Mouse (Mus musculus) thymus, postnatal 36 days (tissue): Measurements from ENCODE around the gene Pcyox1.
"Not testable (repeated sequence)": the region's sequence is repeated elsewhere in the genome, so short reads cannot be mapped to it uniquely, and the experiment has no call there.

Experiments used
- DNase-seq, 2 experiments: peaks; one replicate each; pipeline ENCODE4 v3.0.0; 2022; ENCODE audit warnings: mixed read lengths in 2 of 2

Gene Pcyox1

DNA sequence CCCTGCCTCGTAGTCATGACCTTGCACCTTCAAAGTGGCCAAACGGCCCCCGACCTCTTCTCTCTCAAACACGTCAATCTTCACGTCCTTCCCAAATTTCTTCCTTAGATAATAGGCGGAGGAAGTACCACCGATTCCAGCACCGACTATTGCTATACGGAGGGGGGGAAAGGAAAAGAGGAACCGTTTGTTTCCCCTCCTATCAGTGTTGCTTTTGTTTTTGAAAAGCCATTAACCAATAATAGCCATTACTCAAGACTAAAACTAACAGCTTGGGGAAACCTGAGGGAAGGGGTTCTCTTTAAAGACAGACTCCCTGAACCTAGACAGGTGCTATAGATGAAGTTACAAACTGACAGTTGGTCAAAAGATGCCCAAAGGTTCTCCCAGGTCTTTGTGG lies 985 bp downstream of the Pcyox1 start:
- DNase-seq: no peak

DNA sequence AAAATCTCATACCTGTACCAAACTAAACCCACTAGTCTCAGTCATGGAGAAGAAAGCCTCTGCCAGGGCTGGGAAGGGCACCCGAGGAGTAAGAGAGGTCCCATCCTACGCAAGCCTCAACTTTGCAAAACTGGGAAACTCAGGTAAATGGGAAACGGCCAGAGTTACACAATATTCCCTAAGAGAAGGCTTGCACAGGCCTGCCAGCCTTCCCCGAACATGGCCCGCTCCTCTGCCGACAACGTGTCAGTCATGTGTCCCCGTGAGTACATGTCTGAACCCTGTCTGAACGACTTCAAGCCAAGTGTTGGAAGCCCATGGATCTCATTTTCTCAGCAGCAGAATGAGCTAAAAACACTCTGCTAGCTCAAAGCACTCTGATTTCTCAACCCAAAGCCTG lies 1.9 kb downstream of the Pcyox1 start:
- DNase-seq: no peak

DNA sequence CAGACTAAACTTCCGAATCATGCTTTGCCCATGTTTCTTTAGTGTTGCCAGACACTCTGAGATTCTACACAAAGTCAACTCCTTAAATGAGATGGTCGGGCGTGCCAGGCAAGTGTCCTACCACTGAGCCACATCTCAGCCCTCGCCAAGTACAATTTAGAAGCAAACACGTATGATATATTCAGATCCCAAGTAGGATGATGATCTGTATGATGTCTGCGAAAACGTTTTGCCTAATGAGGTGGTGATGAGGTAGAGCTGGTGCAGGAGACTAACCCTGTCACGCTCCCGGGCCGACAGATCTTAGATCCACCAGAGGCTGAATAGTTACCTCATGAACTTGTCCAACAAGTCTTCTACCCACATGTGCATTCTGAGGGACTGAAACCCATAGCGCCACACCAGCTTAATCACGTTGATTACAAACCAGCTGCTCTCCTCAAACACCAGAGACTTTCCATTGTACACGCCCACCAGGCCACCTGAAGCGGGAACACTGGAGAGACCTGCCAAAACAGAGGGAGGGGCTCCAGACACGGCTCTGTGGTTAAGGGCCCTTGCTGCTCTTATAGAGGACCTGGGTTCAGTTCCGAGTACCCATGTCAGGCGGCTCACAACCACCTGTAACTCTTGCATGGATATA lies 2.8 kb downstream of the Pcyox1 start:
- no peak for DNase-seq

DNA sequence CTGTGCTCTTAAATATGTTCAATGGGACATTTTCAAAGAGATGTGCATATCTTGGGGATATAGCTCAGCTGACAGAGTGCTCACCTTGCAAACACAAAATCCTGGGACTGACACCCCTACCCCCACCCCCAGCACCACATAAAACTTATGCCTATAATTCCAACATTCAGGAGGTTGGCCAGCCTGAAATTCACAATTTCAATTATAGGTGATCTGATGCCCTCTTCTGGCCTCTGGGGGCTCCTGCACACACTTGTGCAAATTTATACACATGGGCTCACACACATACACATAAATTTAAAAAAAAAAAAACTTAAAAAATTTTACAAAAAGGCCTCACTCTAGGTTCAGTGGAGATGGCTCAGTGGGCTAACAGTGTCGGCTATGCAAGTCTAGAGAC lies 3.8 kb downstream of the Pcyox1 start:
- no peak for DNase-seq

DNA sequence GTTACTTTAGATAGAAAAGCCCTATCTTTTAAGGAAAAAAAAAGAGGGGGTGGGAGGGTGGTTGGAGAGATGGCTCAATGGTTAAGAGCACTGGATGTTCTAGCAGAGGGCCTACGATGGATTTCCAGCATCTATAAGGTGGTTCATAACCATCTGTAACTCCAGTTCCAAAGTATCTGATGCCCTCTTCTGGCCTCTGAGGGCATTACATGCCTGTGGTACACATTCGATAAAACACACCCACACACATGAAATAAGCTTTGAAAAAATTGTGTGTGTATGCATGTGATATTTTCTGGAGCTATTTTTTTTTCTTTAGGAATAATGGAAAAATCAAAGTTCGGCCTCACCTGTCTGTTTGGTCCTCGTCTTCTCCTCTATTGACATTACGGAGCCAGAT lies 5.6 kb downstream of the Pcyox1 start:
- no peak for DNase-seq

DNA sequence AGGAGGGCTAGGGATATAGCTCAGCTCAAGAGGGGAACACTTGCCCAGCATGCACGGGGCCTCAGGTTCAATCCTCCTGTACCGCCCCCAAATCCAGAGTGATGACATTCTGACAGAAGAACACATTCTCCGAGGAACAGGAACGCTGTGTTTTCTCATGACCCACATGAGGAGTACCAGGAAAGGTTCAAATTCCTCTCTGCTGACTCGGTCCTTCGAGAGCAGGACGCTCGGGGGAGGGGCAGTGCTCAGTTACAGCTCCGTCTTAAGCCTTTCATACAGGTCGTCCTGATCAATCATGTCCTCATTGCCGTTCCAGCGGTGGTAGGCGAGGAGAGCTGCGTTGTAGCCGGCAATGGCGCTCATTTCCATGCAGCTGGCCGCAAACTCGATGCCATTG lies 8.5 kb downstream of the Pcyox1 start:
- DNase-seq: no peak

DNA sequence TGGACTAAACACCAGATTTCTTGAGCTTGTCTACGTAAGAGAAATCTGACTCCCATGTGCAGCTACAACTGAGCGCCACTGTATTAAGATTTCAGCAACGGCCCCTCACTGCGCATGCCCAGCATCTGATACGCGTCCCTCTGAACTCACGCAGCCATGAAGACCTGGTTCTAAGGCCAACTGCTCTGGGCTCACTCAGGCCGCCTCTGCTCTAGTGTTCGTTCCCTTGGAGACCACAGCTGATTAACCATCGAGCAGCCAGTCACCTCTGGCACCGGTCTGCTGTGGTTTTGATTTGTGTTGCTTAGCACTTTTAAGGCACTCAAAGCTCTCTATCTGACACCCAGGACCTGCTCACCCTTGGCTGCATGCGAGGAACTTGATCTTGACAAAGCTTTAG lies 9.6 kb downstream of the Pcyox1 start:
- no peak for DNase-seq

DNA sequence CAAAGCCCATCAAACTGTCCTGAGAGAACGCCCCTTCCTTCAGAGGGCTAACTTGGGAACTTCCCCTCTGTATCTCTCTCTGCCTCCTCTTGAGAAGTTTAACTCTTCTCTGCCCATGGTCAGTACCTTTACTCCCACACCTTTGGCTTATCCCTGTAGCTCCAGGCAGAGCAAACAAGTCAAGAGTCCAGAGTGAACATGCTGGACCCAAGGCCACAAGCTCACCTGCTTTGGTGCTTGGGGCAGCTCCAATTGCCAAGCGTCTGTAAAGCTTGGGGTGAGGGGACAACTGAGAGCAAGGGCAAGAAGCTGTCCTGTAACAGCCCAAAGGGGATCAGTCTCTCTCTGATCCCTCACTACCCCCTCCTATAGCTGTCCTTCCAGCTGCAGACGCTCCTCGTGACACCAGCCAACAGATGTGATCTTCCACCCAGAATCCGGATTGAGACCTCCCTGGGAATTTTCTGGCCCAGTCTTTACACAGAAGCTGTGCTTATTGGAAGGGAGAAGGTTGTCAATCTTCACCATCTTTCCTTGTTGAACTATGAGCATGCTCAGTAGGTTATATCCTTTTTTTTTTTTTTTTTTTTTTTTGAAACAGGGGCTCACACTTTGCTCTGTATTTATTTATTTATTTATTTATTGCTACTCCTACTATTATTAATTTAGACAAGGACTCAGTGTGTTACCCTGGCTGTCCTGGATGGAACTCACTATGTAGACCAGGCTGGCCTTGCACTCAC lies 11.4 kb downstream of the Pcyox1 start:
- no peak for DNase-seq

DNA sequence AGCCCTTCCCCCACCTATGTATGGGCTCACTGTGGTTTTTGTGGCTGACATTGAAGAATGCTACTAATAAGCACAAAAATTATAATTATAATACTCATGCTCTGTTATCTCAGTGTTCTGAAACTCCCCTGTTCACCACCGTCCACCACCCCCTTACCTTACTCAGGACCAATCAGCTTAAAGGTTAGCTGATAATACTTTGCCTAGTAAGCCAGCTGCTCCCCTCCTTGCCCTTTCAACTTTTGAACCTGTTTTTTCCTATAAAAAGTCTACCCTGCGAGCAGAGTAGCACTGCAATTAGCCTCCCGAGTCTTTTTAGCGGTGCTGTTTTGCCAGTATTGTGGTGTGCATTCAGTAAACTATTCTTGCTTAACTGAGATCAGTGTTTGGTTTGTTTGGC lies 12.3 kb downstream of the Pcyox1 start:
- DNase-seq: no peak

DNA sequence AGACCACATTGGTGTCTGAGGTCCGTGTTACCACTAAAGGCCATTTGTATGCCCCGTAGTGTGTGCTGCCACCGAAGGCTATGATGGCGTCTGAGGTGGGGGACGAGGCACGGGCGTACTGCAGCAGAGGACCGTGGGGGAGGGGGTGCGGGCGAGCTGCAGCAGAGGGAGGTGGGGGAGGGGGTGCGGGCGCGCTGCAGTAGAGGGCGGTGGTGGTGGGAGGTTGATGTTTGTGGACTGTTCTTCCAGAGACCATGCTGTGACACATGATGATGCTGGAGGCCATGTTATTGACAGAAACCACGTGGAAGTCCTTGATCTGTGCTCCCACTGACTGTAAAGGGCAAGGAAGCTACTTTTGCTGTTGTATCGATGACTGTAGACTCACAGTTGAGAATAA lies 13.6 kb downstream of the Pcyox1 start:
- DNase-seq: no peak

DNA sequence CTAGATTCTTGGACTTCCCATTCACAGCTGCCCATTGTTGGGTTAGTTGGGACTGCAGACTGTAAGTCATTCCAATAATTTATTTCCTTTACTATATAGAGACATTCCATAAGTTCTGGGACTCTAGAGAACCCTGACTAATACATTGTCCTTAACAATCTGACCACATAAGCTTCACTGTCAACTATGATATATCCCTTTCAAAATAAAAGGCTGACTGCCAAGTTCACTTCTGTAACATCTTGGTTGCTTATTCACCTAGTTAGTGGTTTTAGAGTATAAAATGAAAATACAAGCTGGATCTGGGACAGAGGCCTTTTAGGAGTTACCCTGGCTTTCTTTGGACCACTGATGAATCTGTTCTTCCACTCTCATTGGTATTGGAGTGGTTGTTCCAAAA lies 14.4 kb downstream of the Pcyox1 start:
- no peak for DNase-seq

DNA sequence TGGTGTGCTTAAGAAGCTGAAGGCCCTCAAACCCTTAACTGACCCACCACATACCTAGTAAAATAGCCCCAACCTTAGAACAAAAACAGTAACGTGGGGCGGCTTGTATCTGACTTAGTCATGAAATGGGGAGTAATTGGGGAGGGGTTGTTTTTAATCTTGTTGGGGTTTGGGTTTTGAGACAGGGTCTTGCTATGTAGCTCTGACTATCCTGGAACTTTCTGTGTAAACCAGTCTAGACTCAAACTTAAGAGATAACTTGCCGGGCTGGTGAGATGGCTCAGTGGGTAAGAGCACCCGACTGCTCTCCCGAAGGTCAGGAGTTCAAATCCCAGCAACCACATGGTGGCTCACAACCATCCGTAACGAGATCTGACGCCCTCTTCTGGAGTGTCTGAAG lies 16.8 kb downstream of the Pcyox1 start:
- DNase-seq: not testable (repeated sequence)

DNA sequence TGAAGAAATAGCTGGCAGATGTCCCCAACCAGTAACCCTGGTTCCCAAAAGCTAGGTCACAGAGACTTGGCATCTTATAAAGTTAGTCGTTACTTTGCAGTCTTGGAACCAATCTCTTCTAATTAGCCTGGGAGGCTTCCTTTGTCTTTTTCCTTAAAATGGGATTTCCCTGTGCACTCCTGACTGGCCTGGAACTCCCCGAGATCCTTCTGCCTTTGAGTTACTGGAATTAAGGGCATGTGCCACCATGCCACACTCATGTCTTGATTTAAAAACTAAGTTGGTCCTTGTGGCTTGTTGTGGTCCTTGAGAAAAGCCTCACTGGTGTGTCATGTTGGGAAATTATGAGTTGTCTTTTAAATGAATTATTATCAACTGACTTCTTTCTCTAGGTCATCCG lies 18.6 kb downstream of the Pcyox1 start:
- DNase-seq: no peak

DNA sequence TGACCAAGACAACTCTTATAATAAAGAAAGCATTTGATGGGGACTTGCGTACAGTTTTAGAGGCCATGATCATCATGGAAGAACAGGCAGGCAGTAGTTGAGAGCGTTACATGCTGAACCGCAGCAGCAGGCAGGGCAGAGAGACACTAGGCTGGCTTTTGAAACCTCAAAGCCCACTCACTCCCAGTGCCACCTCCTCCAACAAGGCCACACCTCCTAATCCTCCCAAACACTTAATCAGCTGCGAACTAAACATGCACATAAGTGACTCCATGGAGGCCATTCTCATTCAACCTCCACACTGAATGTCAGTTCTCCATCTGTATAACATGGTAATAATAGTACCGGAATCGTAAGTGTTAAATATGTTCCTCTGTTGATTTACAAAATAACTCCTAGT lies 23.4 kb downstream of the Pcyox1 start:
- no peak for DNase-seq

DNA sequence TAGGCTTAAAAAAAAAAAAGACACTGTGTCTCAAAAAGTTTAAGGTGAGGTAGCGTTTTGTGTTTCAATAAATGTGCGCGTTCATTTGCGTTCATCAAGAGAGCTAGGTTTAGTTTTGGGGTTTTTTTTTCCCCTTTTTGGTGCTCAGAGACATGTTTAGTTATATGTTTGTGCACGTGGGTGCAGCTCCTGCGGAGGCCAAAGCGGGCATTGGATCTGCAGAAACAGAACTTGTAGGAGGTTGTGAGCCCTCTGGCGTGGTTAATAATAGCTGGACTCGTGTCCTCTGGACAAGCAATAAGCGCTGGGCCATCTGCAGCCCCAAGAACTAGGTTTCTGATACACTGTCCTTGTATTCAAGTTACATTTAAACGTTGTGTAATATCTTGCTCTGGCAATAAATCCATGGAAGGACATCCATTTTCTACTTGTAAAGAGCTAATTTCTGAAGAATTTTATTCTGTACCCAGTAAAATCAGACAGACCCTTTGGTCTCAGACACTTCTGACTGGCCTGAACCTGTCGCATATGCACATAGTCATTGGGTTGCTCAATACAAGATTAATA lies 24.9 kb downstream of the Pcyox1 start:
- DNase-seq: no peak

DNA sequence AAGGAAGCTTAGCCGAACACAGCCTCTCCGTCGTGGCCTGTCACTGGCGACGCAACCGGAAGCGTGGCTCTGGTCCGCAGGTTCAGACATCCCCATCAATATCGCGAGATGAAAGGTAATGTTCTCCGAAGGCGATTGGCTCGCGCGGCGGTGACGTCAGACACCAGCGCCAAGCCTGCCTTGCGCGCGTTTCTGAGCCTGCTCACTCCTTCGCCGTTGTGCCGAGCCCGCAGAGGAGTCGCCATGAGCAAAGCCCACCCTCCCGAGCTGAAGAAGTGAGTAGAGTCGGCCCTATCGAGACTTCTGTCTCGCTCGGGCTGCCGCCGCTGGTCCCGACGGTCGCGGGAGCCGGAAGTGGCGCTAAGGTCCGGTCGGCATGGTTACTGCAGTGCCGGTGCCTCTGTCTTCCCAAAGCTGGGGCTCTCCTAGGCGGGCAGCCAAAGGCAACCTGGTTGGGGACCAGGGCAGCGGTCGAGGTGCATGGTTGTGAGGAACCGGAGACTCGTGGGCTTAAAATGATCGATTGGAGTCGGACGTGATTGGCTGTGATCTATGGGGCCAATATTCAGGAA lies 25.5 kb downstream of the Pcyox1 start:
- peak; percentile 92 to 94 for DNase-seq

DNA sequence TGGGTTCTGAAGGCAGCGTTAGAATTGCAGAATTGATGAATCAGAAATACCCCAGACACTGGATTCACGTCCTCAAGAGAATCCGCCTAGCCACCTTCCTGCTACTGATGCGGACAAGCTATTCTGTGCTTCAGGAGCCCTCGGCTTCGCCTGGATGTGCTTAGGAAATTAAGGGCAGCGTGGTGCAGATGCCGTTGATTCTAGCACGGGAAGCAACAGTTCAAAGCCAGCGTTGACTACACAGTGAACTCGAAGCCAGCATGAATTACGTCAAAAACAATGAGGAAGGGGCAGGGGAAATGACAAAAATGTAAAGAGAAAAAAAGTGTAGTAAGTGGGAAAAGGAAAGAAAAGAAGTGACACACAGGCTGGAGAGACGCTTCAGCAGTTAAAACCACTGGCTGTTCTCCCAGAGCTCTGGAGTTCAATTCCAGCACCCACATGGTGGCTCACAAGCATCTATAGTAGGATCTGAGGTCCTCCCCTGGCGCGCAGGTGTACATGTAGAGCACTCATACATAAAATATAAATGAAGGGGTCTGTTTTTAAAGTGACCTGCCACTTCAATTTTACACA lies 26.1 kb downstream of the Pcyox1 start, which contains the start of gene Snrpg:
TSS of gene Snrpg (plus strand) at position 541 of the 576 bp plus-strand sequence.
- no peak for DNase-seq

DNA sequence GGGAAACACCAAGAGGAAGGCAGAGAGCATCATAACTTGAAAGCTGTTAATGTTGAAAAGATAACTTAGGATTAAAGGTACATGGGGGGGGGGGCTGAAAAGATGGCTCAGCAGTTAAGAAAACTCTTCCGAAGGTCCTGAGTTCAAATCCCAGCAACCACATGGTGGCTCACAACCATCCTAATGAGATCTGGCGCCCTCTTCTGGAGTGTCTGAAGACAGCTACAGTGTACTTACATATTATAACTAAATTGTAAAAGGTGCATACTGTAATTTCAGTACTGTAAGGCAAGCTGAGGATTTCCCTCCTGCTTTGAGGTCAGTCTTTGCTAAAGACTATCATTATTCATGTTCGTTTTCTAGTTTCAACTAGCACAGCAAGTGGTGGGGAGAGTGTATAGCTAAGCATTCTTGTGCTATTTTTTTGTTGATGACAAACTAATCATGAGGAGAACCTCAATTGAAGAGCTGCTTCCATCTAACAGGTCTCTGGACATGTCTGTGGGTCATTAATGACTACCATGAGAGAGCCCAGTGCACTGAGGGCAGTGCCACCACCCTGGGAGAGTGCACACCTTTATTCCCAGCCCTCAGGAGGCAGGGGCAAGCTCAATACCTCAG lies 26.8 kb downstream of the Pcyox1 start:
- DNase-seq: no peak

DNA sequence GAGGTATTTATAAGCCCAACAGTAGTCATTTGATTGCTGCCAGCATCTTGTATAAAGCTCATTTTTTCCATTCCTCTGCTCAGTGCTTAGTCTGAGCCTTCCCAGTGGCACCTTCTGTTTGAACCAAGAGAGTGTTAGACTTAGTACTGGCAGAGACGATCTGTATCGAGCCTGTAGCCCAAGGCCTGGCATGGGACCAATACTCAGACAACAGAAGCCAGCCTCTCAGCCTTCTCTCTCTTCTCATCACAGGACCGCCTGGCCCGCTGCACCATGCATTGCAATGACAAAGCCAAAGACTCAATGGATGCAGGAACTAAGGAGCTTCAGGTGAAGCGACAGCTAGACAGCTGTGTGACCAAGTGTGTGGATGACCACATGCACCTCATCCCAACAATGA lies 28.5 kb downstream of the Pcyox1 start:
- DNase-seq: no peak

DNA sequence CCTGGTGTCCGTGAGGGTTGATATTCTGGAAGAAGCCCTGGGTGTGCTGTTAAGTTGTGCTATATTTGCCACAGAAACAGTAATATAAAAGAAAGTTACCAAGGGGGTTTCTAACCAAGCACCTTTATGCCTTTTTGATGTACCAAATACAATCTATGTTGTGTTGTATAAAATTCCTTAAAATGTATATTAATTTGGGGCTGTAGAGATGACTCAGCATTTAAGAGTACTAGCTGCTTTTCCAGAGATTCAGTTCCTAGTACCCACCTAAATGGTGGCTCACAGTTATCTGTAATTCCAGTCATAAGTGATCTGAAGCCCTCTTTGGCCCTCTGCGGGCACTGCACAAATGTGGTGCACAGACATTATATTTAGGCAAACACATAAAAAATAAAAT lies 30.1 kb downstream of the Pcyox1 start:
- no peak for DNase-seq

DNA sequence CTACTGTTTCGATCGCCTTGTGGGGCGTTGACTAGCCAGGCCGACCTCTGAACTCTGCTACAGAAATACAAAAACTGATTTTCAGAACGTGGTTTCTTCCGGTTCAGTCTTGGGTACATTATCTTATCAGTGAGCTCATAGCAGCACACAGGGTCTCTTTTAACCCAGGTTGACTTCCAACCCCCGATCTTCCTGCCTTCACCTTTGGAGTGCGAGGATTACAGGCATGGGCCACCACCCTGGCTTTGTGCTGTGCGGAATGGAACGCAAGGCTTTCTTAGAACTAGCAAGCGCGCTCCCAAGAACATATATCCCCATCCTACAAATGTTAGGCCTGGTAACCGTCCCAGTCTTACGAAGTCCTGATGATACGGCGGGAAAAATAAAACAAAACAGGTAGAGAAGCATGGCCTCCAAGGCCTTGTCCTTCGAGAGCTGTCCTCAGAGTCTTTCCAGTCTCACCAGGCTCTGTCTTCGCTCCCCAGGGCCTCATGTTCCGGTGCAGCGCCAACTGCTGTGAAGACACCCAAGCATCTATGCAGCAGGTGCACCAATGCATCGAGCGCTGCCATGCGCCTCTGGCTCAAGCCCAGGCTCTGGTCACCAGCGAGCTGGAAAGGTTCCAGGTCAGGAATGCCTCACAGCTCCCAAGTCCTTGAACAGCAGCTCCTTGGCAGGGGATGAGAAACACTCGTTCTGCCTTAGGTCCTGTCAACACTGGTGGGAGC lies 30.7 kb downstream of the Pcyox1 start:
- DNase-seq: peak in 1 of 2 experiments; percentile 30

DNA sequence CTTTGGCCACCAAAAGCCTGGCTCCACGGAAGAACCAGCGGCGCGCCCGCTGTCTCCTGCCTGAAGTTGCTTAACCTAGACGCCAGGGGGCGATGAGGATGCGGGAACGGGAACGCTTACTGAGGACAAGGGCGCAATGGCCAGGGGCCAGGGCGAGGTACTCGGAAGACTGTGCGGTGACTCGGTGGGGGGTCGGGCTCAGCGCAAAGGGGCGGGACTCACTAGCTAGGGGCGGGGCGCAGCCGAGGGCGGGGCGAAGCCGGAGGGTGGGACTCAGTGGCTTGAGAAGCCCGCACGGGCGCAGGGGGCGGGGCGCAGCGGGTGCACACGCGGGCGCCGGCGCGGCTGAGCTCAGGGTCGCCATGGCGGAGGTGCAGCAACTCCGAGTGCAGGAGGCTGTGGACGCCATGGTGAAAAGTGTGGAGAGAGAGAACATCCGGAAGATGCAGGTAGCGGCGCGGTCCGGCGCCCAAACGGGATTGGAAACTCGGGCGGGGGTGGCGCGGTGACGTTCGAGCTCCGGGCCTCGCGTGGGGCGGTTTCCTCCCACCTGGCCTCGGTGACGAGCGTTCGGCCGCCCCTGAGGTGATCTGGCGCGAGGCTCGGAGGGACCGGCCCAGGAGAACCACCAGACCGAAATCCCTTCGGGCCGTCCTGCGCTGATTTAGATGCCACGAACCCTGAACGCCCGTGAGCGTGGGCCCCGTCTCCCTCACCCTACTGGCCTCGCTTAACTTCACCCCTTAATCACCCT lies 31.4 kb downstream of the Pcyox1 start, which contains the start of gene Fam136a:
TSS of gene Fam136a (plus strand) at position 276 of the 754 bp plus-strand sequence.
- DNase-seq: peak; percentile 94
